Mouse (Mus musculus): ENCODE results near the gene Rfx5.
A peak's percentile ranks its signal among the peaks of the same experiment; 100 is the strongest.
"Not testable (repeated sequence)": the region's sequence is repeated elsewhere in the genome, so short reads cannot be mapped to it uniquely, and the experiment has no call there.

Gene Rfx5

GRCm38 (mm10) chr3:94953764-94954616 is at the start of gene Rfx5:
TSS of gene Rfx5 (plus strand) at chr3:94954075.
- DNase-seq (ENCODE audit: low read depth), result peak; percentile 98

GRCm38 (mm10) chr3:94904759-94905158 is 49.1 kb upstream of the Rfx5 start:
- not testable (repeated sequence) for DNase-seq (ENCODE audit: low read depth)

GRCm38 (mm10) chr3:94906482-94906881 is 47.4 kb upstream of the Rfx5 start:
- DNase-seq (ENCODE audit: low read depth), result no peak

GRCm38 (mm10) chr3:94911050-94911693 is 42.7 kb upstream of the Rfx5 start:
- DNase-seq (ENCODE audit: low read depth), result no peak

GRCm38 (mm10) chr3:94913801-94914200 is 40.1 kb upstream of the Rfx5 start:
- DNase-seq (ENCODE audit: low read depth), result no peak

- DNase-seq (ENCODE audit: low read depth), result no peak
Observed at GRCm38 (mm10) chr3:94915903-94916741, 37.8 kb upstream of the Rfx5 start.

- DNase-seq (ENCODE audit: low read depth), result no peak
Observed at GRCm38 (mm10) chr3:94917816-94918361, 36.0 kb upstream of the Rfx5 start.

- no peak for DNase-seq (ENCODE audit: low read depth)
Observed at GRCm38 (mm10) chr3:94918845-94919244, 35.0 kb upstream of the Rfx5 start.

- no peak for DNase-seq (ENCODE audit: low read depth)
Observed at GRCm38 (mm10) chr3:94921104-94921503, 32.8 kb upstream of the Rfx5 start.

GRCm38 (mm10) chr3:94922333-94922732 is 31.5 kb upstream of the Rfx5 start:
- DNase-seq (ENCODE audit: low read depth), result no peak

GRCm38 (mm10) chr3:94924688-94925087 is 29.2 kb upstream of the Rfx5 start:
- no peak for DNase-seq (ENCODE audit: low read depth)

- not testable (repeated sequence) for DNase-seq (ENCODE audit: low read depth)
Observed at GRCm38 (mm10) chr3:94926301-94926736, 27.6 kb upstream of the Rfx5 start.

- DNase-seq (ENCODE audit: low read depth), result not testable (repeated sequence)
Observed at GRCm38 (mm10) chr3:94928979-94929378, 24.9 kb upstream of the Rfx5 start.

- not testable (repeated sequence) for DNase-seq (ENCODE audit: low read depth)
Observed at GRCm38 (mm10) chr3:94930386-94931266, 23.2 kb upstream of the Rfx5 start.

GRCm38 (mm10) chr3:94931427-94932082 is 22.3 kb upstream of the Rfx5 start:
- not testable (repeated sequence) for DNase-seq (ENCODE audit: low read depth)

- not testable (repeated sequence) for DNase-seq (ENCODE audit: low read depth)
Observed at GRCm38 (mm10) chr3:94932279-94932678, 21.6 kb upstream of the Rfx5 start.

GRCm38 (mm10) chr3:94932809-94933564 is 20.9 kb upstream of the Rfx5 start, which contains the start of gene Selenbp1:
TSS of gene Selenbp1 (plus strand) at chr3:94933056.
- no peak for DNase-seq (ENCODE audit: low read depth)

GRCm38 (mm10) chr3:94933604-94934003 is 20.3 kb upstream of the Rfx5 start:
- not testable (repeated sequence) for DNase-seq (ENCODE audit: low read depth)

GRCm38 (mm10) chr3:94934564-94934963 is 19.3 kb upstream of the Rfx5 start:
- DNase-seq (ENCODE audit: low read depth), result not testable (repeated sequence)
